Mouse (Mus musculus) olfactory bulb, adult 2 months (tissue): ENCODE data around the gene Eif1b. TPM values are rescaled to one million over a fixed set of nuclear protein-coding genes. Genes with fewer than 3 reads are reported as not detected.

Experiments
- H3K27ac ChIP-seq: fragments of 200-500 bp; 2 replicates; pipeline ENCODE4 v1.5.1; 2012; ENCODE audit warnings: low read depth, low read length; ENCODE audit not compliant: insufficient read depth
- H3K4me1 ChIP-seq: fragments of 200-500 bp; 2 replicates; pipeline ENCODE4 v1.6.1; 2012; ENCODE audit warnings: low read length; ENCODE audit not compliant: control insufficient read depth, insufficient read depth
- H3K4me3 ChIP-seq: fragments of 200-500 bp; 2 replicates; pipeline ENCODE4 v1.5.1; 2012; ENCODE audit warnings: mild to moderate bottlenecking, low read depth, low read length, moderate library complexity; ENCODE audit not compliant: insufficient read depth
- CTCF ChIP-seq: fragments of 200-500 bp; IDR thresholded peaks from 2 replicates; pipeline ENCODE4 v1.5.1; 2012; ENCODE audit warnings: low read depth, mild to moderate bottlenecking, low read length, moderate library complexity; ENCODE audit not compliant: insufficient read depth
- POLR2A ChIP-seq: fragments of 200-500 bp; IDR thresholded peaks from 2 replicates; pipeline ENCODE4 v1.6.1; 2012; ENCODE audit warnings: mild to moderate bottlenecking, low read depth, low read length, moderate library complexity; ENCODE audit not compliant: insufficient read depth
- WGBS: fragments of 180-500 bp; shearing (Covaris S2); methylation state at CpG from one replicate; pipeline ENCODE4 v1.1.7; 2018; 5-methylcytosine and 5-hydroxymethylcytosine counted together
- polyA plus RNA-seq: library from polyadenylated mRNA; stranded (reverse); fragments of >200 nt; gene quantifications from 2 replicates; pipeline ENCODE4 v1.2.4, GENCODE M21; 2012; ENCODE audit warnings: low replicate concordance; ENCODE audit not compliant: missing spikeins, insufficient read depth, insufficient read length

The Eif1b gene
- polyA plus RNA-seq, 1 experiment, result not detected

DNA sequence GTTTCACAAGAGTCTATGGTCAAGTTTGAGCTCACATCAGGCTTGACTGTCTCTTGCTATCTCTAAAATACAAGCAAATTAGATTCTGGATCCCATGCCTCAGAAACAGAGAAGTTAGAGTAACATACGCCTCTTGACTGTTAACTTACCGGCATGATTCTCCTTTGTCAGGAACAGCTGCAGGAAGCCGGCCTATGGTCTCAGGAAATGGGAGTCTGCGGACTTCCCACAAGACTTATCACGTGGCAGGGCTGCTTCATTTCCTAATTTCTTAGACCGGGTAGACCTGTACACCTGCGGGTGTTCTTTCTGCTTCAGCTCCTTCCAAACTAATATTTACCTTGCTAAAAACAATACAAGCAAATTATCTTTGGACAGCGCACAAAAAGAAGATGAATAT is 24.7 kb downstream of the Eif1b start:
- WGBS, result 80% methylated on average over 8 of the region's 8 CpGs
- Histone ChIP-seq H3K4me3 (no peak overlapping the region), H3K4me1 (no peaks in the 10 kb centered on the region), H3K27ac (no peak overlapping the region)
- TF ChIP-seq CTCF, result no peak
- no peak for TF ChIP-seq POLR2A

DNA sequence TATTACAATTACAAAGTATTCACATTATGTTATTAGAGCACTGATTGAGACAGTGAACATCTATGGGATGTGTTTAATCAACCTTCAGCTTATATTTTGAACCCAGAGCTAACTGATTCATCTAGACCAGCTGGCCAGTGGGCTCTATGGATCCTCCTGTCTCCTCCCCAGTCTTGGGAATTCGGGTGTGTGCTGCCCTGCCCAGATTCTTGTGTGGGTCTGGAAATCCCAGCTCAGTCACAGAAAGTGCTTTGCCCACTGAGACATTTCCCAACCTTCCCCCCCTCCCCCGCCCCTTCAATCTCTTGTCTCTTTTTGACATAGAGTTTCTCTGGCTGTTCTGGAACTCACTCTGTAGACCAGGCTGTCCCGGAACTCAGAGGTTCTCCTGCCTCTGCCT is 26.9 kb downstream of the Eif1b start:
- WGBS, result 85% methylated on average over 3 of the region's 3 CpGs
- H3K4me1 ChIP-seq, result no peaks in the 10 kb centered on the region
- no peak for TF ChIP-seq CTCF
- no peak for TF ChIP-seq POLR2A

GRCm38 (mm10) chr9:120519469-120520125 is 27.6 kb downstream of the Eif1b start:
- no peak for TF ChIP-seq POLR2A
- TF ChIP-seq CTCF, result no peak
- no peak overlapping the region for H3K27ac ChIP-seq
- H3K4me3 ChIP-seq, result no peak overlapping the region

More for the DNA sequence above, 26.9 kb downstream of the Eif1b start:
- Histone ChIP-seq H3K4me3 (no peak overlapping the region), H3K27ac (no peak overlapping the region)

GRCm38 (mm10) chr9:120521161-120521560 is 29.1 kb downstream of the Eif1b start:
- H3K4me3 ChIP-seq, result no peak overlapping the region
- H3K4me1 ChIP-seq, result no peaks in the 10 kb centered on the region
- TF ChIP-seq CTCF, result no peak
- TF ChIP-seq POLR2A, result no peak
- 89% methylated on average over 1 of the region's 1 CpGs for WGBS
- H3K27ac ChIP-seq, result no peak overlapping the region

More at GRCm38 (mm10) chr9:120519469-120520125, 27.6 kb downstream of the Eif1b start:
- H3K4me1 ChIP-seq, result no peaks in the 10 kb centered on the region
- 56% methylated on average over 19 of the region's 19 CpGs for WGBS

- TF ChIP-seq CTCF, result no peak
- no peak for TF ChIP-seq POLR2A
These were observed 35.2 kb downstream of the Eif1b start for GRCm38 (mm10) chr9:120527270-120527669.

GRCm38 (mm10) chr9:120527919-120528318 is 35.9 kb downstream of the Eif1b start:
- Histone ChIP-seq H3K4me1 (no peaks in the 10 kb centered on the region), H3K4me3 (no peak overlapping the region), H3K27ac (no peak overlapping the region)
- WGBS, result 94% methylated on average over 8 of the region's 8 CpGs
- no peak for TF ChIP-seq CTCF
- TF ChIP-seq POLR2A, result no peak

More at GRCm38 (mm10) chr9:120527270-120527669, 35.2 kb downstream of the Eif1b start:
- H3K4me1 ChIP-seq, result no peaks in the 10 kb centered on the region
- WGBS, result 41% methylated on average over 4 of the region's 4 CpGs
- no peak overlapping the region for H3K27ac ChIP-seq
- H3K4me3 ChIP-seq, result no peak overlapping the region

DNA sequence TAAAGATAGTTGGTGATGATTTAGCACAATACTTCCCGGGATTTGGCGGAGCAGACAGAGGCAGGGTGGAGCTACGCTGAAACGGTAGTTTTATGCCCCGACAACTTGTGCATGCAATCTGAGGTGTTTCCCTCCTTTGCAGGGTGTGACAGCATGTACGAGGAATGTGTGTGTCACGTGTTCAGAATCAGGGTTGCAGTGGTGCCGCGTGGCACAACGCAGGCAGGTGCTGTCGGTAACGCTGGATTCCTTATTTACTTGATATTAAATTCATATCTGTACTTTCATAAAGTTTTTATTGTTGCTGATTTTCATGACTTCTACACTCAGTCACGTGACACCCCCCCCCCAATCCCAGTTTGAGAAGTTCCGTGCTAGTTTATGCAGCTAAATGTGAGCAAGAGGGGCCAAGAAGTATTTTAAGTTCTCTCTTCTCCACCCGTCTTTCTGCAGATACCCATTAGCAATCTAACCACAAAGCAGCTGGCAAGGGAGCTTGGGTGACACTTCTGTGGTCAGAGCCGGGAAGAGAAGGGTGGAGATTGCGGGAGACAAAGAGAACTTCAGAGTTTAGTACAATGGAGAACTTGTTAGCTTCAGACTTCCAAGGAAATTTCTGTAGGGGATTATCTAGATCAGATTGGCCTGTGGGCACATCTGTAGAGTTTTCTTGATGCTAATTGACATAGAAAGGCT is 36.9 kb downstream of the Eif1b start:
- H3K27ac ChIP-seq, result no peak overlapping the region
- TF ChIP-seq POLR2A (no peak), CTCF (no peak)
- WGBS, result 80% methylated on average over 17 of the region's 17 CpGs
- no peaks in the 10 kb centered on the region for H3K4me1 ChIP-seq
- no peak overlapping the region for H3K4me3 ChIP-seq

GRCm38 (mm10) chr9:120530471-120530870 is 38.4 kb downstream of the Eif1b start:
- Histone ChIP-seq H3K4me1 (no peaks in the 10 kb centered on the region), H3K27ac (no peak overlapping the region), H3K4me3 (no peak overlapping the region)
- TF ChIP-seq POLR2A, result no peak
- no peak for TF ChIP-seq CTCF
- 82% methylated on average over 5 of the region's 5 CpGs for WGBS

DNA sequence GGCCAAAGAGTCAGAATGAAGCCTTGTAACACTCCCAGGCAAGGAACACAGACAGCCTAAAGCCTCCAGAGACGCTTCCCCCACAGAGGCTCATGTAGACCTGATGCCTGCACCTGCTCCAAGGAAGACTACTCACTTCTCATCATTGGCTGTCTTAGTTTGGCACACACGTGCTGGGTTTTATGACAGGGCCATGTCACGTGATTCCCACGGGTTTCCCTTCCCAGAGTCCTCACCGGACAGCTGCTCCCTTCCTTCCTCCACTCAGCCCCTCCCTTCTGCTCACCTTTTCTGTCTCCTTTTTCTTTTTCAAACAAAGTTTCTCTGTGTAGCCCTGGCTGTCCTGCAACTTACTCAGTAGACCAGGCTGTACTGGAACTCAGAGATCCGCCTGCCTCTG is 40.0 kb downstream of the Eif1b start:
- H3K27ac ChIP-seq, result no peak overlapping the region
- 87% methylated on average over 6 of the region's 6 CpGs for WGBS
- TF ChIP-seq POLR2A (no peak), CTCF (no peak)
- H3K4me3 ChIP-seq, result no peak overlapping the region
- H3K4me1 ChIP-seq, result no peaks in the 10 kb centered on the region
